Mouse (Mus musculus): ENCODE results near the gene Cd79b.

The Cd79b gene

GRCm38 (mm10) chr11:106271794-106272643 is 42.5 kb downstream of the Cd79b start:
- DNase-seq = peak in 1 of 2 experiments; percentile 46

GRCm38 (mm10) chr11:106271131-106271793 is 43.3 kb downstream of the Cd79b start:
- no peak for DNase-seq

- no peak for DNase-seq
Observed at GRCm38 (mm10) chr11:106269060-106269431, 45.5 kb downstream of the Cd79b start.

GRCm38 (mm10) chr11:106268326-106269059 is 46.1 kb downstream of the Cd79b start:
- DNase-seq = peak; percentile 71 to 72

- no peak for DNase-seq
Observed at GRCm38 (mm10) chr11:106267871-106268270, 46.7 kb downstream of the Cd79b start.

- peak; percentile 64 to 66 for DNase-seq
Observed at GRCm38 (mm10) chr11:106267311-106267852, 47.2 kb downstream of the Cd79b start.

- DNase-seq = no peak
Observed at GRCm38 (mm10) chr11:106266431-106266830, 48.1 kb downstream of the Cd79b start.

- DNase-seq = no peak
Observed at GRCm38 (mm10) chr11:106265570-106265969, 49.0 kb downstream of the Cd79b start.

- DNase-seq = no peak
Observed at GRCm38 (mm10) chr11:106264988-106265387, 49.6 kb downstream of the Cd79b start.

GRCm38 (mm10) chr11:106263963-106264362 is 50.6 kb downstream of the Cd79b start:
- no peak for DNase-seq
